Mouse (Mus musculus) cerebellum, adult 18-20 months (tissue): ENCODE results near the gene Fam207a.
A peak's percentile ranks its signal among the peaks of the same experiment; 100 is the strongest.

Experiments
- DNase-seq, 2 experiments: peaks; one replicate each; pipeline ENCODE4 v3.0.0; 2021

Fam207a gene

GRCm38 (mm10) chr10:77502967-77503922, 12.3 kb downstream of the Fam207a start:
- peak; percentile 50 to 61 for DNase-seq

GRCm38 (mm10) chr10:77500636-77501035, 14.9 kb downstream of the Fam207a start:
- DNase-seq: no peak

- no peak for DNase-seq
Observed at GRCm38 (mm10) chr10:77498254-77498653, 17.3 kb downstream of the Fam207a start.

DNA sequence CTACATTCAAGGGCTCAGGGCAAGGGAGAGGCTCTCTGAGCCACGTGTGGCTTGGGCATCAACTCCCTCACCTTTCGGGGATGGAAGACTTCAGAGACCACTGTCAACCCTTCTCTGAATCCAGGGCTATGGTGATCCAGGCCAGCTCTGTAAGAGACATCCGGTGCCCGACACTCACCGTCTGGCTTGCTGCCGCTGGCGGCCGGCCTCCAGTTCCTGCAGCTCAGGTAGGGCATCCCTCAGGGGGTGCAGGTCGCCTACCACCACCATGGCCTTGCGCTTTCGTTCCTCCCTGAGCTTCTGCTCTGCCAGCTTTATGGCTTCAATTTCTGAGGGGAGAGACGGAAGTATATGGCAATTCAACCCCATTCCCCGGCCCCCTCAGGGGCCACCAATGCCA, 18.4 kb downstream of the Fam207a start:
- peak; percentile 47 to 48 for DNase-seq

- no peak for DNase-seq
Observed at GRCm38 (mm10) chr10:77492885-77493284, 22.7 kb downstream of the Fam207a start.

DNA sequence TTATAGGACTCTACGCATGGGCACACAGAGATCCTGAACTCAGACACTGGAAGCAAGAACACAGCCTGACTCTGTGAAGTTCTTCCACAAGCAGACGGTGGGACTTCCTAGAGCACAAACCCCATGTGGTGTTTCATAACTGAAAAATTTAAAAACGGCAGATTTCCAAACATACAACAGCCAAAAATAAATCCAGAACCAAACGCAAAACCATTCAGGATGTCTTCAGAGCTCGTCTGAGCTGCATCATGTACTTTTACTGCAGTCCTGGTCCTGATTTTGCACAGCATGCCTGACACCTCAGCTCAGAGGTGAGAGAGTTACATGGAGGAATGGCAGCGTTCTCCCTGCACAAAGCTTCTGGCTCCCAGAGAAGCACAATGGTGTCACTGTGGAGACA, 24.0 kb downstream of the Fam207a start:
- no peak for DNase-seq

- no peak for DNase-seq
Observed at GRCm38 (mm10) chr10:77488168-77488567, 27.4 kb downstream of the Fam207a start.

DNA sequence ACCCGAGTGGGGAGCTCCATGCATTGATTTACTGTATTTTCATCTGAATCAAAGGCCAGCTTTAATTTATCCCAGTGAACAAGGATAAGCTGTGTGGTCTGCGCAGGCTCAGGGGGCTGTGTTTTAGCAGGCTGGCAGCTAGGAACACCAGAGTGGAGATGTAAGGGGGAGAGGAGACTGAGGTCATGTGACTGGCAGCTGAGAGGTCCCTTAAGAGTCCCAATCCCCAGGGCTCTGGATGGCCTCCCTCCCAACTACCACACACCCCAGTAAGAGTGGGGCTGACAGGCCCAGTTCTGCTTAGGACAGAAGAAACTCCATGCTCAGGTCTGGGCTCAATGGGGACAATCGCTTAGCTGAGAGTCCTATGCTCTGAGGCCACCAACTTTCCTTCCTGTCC, 29.8 kb downstream of the Fam207a start:
- DNase-seq: no peak

DNA sequence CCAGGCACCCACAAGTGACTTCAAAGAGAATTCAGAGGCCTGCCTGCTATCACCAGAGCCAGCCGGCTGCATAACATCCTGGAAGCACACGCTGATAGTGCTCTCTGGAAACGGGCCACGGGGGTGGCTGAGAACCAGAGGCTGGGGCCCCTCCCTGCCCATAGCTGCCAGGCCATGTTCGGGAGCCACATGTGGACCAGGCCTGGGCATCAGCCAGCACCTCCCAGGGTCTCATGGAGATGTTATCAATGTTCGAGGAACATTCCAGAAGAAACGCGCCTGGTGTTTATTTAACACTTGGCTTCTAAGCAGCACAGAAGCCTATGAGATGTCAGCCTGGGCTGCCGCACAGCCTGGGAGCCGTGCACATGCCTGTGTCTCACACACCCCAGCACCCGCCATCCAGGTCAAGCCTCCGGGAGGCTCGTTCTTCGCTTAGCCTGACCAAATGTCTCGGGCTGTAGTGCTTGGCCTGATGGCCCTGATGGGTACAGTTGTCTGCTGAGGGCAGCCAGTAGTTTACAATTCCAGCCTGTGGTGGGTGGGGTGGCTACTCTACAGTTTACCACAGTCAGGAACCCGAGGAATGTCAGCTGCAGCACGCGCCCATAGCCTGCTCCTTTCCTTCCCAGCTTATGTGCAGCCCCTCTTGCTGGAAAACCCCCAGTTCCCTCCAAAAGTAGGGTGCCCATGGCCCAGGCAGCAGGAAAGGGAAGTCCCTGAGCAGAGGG, 31.2 kb downstream of the Fam207a start:
- no peak for DNase-seq

GRCm38 (mm10) chr10:77481814-77482213, 33.8 kb downstream of the Fam207a start:
- DNase-seq: no peak

GRCm38 (mm10) chr10:77479972-77480371, 35.6 kb downstream of the Fam207a start:
- no peak for DNase-seq

DNA sequence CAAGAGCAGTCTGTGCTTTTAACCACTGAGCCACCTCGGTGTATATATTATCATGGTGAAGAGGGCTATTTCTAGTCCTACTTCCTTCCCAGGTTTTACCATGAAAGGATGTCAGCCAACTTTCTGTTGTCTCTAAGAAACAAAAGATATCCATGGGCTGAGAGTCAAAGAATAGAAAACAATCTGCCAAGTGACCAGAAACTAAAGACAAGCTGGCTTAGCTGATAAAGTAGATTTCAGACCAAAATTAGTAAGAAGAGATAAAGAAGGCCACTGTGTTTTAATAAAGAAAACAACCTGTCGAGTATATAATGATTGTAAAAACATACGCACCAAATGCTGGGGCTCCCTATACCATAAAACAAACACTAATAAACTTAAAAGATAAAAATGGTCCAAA, 38.7 kb downstream of the Fam207a start:
- no peak for DNase-seq

DNA sequence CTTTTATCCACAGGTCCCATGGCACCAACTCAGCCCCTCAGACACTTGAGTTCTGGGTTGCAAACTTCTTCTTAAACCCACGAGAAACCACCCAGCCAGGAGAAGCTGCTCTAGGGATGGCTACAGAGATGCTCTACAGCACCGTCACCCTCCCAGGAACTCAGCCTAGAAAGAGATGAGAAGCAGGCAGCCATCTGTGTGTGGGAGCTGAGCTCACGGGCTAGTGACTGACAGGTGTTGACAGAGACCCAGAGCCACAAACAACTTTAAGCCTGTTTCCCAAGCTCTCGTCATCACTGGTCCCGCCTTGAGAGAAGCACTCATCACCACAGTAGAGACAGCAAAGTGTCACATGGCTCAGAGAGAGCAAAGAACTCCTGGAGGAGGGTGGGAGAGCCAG, 43.4 kb downstream of the Fam207a start:
- no peak for DNase-seq

DNA sequence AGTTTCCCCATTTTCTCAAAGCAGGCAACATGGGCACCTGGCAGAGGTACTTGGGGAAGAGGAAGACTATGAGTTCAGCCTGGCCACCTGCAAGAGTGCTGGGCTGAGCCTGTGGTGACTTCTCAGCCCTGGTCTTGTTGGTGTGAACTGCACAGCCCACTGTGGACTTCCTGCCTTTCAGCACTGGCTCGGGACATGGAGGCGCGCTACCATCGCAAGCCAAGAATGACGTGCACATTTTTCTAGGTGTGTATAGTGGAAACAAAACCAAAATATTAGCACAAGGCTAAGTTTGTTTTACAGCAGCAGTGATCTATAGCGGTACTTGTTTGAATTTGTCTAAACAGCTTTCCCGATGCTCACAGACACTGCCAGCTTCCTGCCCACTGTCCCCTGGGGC, 44.1 kb downstream of the Fam207a start:
- DNase-seq: no peak

DNA sequence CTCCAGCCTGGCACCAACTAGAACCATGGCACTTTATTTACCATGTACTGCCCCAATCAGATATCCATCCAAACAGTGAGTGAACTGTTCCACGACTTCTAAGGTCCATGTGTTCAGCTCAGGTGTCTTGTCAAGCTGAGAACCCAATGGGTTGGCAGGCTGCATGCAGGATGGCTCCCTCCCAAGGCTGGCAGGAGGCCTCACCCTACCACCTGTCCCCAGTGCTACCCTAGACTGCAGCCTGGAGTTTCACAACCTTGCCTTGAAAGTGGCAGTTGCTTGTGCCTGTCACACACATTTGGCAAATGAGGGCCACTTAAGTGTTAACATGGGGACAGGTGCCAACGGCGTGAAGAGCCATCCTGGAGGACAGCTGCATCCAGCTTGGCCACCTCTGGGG, 44.8 kb downstream of the Fam207a start:
- DNase-seq: peak; percentile 86 to 87

- no peak for DNase-seq
Observed at GRCm38 (mm10) chr10:77468675-77469074, 46.9 kb downstream of the Fam207a start.

DNA sequence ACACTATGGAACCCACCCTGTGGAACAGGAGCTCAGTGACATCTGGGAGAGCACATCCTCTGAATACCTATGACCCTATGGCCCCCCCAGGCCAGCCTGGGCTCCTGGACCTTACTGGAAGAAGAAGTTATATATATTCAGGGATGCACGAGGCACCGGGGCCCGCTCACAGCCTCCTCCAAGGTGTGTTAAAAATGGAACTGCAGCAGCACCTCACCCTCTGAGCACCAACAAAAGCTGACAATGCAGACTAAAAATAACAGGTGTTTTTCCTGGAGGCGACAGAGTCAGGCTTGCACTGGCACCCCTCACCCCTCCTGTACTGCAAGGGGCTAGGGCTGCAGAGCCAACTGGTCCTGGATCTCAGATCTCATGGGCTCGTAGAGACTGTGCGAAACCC, 48.2 kb downstream of the Fam207a start:
- DNase-seq: no peak

- no peak for DNase-seq
Observed at GRCm38 (mm10) chr10:77465902-77466301, 49.7 kb downstream of the Fam207a start.

- DNase-seq: peak; percentile 55 to 70
Observed at GRCm38 (mm10) chr10:77464181-77464936, 51.2 kb downstream of the Fam207a start.

- no peak for DNase-seq
Observed at GRCm38 (mm10) chr10:77461161-77461560, 54.4 kb downstream of the Fam207a start.

- no peak for DNase-seq
Observed at GRCm38 (mm10) chr10:77457701-77458100, 57.9 kb downstream of the Fam207a start.

GRCm38 (mm10) chr10:77456507-77456906, 59.1 kb downstream of the Fam207a start:
- DNase-seq: peak; percentile 86 to 95
